Mouse (Mus musculus) neural tube, embryonic 15.5 days (tissue): Measurements from ENCODE around the gene Plxdc2. TPM values are rescaled to one million over a fixed set of nuclear protein-coding genes. Genes with fewer than 3 reads are reported as not detected.
"Not testable (repeated sequence)": the region's sequence is repeated elsewhere in the genome, so short reads cannot be mapped to it uniquely, and the experiment has no call there.

ENCODE experiments used
- ATAC-seq: fragments of 200-750 bp; cut with Nextera tagmentation; 2 replicates; pipeline ENCODE4 v1.8.0; 2017; ENCODE audit warnings: mild to moderate bottlenecking, moderate TSS enrichment, moderate library complexity; ENCODE audit not compliant: low FRiP score
- H3K27ac ChIP-seq: fragments of 300-500 bp; sonication (generic); replicated peaks from 2 replicates; pipeline ENCODE4 v1.5.1; 2015; ENCODE audit warnings: mild to moderate bottlenecking, inconsistent platforms
- H3K27me3 ChIP-seq: fragments of 300-500 bp; sonication (generic); replicated peaks from 2 replicates; pipeline ENCODE4 v1.6.1; 2015; ENCODE audit warnings: inconsistent platforms
- H3K36me3 ChIP-seq: fragments of 300-500 bp; sonication (generic); 2 replicates; pipeline ENCODE4 v1.6.1; 2015; ENCODE audit warnings: inconsistent platforms
- H3K4me1 ChIP-seq: fragments of 300-500 bp; sonication (generic); 2 replicates; pipeline ENCODE4 v1.6.1; 2015; ENCODE audit warnings: inconsistent platforms
- H3K4me2 ChIP-seq: fragments of 300-500 bp; sonication (generic); 2 replicates; pipeline ENCODE4 v1.6.1; 2015; ENCODE audit warnings: inconsistent platforms, mild to moderate bottlenecking, moderate library complexity
- H3K4me3 ChIP-seq: fragments of 300-500 bp; sonication (generic); replicated peaks from 2 replicates; pipeline ENCODE4 v1.5.1; 2015; ENCODE audit warnings: mild to moderate bottlenecking, inconsistent platforms
- H3K9ac ChIP-seq: fragments of 300-500 bp; sonication (generic); replicated peaks from 2 replicates; pipeline ENCODE4 v1.6.1; 2015; ENCODE audit warnings: mild to moderate bottlenecking, inconsistent platforms
- H3K9me3 ChIP-seq: fragments of 300-500 bp; sonication (generic); replicated peaks from 2 replicates; pipeline ENCODE4 v1.6.1; 2016; ENCODE audit warnings: inconsistent platforms
- WGBS: fragments of 180-500 bp; shearing (Covaris S2); methylation state at CpG from one replicate; pipeline ENCODE4 v1.1.7; 2015; ENCODE audit warnings: mixed read lengths; 5-methylcytosine and 5-hydroxymethylcytosine counted together
- polyA plus RNA-seq: library from polyadenylated mRNA; unstranded; fragments of >200 nt; fragmentation: Nextera tagmentation; extraction: Ambion mirVana; gene quantifications from 2 replicates; pipeline ENCODE4 v1.2.1, GENCODE M21; 2015

Gene Plxdc2
- polyA plus RNA-seq, 1 experiment from 2014 or later = 29.3 TPM

GRCm38 (mm10) chr2:16706227-16706626, 350.1 kb downstream of the Plxdc2 start:
- H3K27ac ChIP-seq = no peak overlapping the region
- H3K9ac ChIP-seq = no peak overlapping the region
- no peaks in the 10 kb centered on the region for H3K36me3 ChIP-seq
- H3K4me1 ChIP-seq = no peaks in the 10 kb centered on the region
- 93% methylated on average over 2 of the region's 2 CpGs for WGBS
- H3K4me3 ChIP-seq = no peak overlapping the region
- H3K4me2 ChIP-seq = no peak overlapping the region
- H3K27me3 ChIP-seq = no peaks in the 10 kb centered on the region
- no peaks in the 10 kb centered on the region for H3K9me3 ChIP-seq
- ATAC-seq = no peak

GRCm38 (mm10) chr2:16709885-16710284, 353.8 kb downstream of the Plxdc2 start:
- H3K4me2 ChIP-seq = no peak overlapping the region

GRCm38 (mm10) chr2:16731033-16731432, 374.9 kb downstream of the Plxdc2 start:
- Histone ChIP-seq H3K9me3 (no peaks in the 10 kb centered on the region), H3K36me3 (no peaks in the 10 kb centered on the region), H3K4me2 (no peak overlapping the region), H3K4me1 (no peaks in the 10 kb centered on the region), H3K4me3 (no peak overlapping the region), H3K27ac (no peak overlapping the region), H3K9ac (no peak overlapping the region), H3K27me3 (no peaks in the 10 kb centered on the region)
- WGBS = 93% methylated on average over 5 of the region's 5 CpGs
- no peak for ATAC-seq

More at GRCm38 (mm10) chr2:16709885-16710284, 353.8 kb downstream of the Plxdc2 start:
- H3K27me3 ChIP-seq = no peaks in the 10 kb centered on the region
- no peaks in the 10 kb centered on the region for H3K36me3 ChIP-seq
- H3K9ac ChIP-seq = no peak overlapping the region
- ATAC-seq = no peak
- H3K4me1 ChIP-seq = no peaks in the 10 kb centered on the region
- WGBS = 83% methylated on average over 6 of the region's 6 CpGs
- H3K9me3 ChIP-seq = no peaks in the 10 kb centered on the region
- no peak overlapping the region for H3K27ac ChIP-seq
- no peak overlapping the region for H3K4me3 ChIP-seq

- H3K4me1 ChIP-seq = no peaks in the 10 kb centered on the region
- no peak overlapping the region for H3K9ac ChIP-seq
- H3K4me2 ChIP-seq = no peak overlapping the region
- no peak for ATAC-seq
- no peaks in the 10 kb centered on the region for H3K27me3 ChIP-seq
- no peak overlapping the region for H3K27ac ChIP-seq
- WGBS = 94% methylated on average over 2 of the region's 2 CpGs
- H3K9me3 ChIP-seq = no peaks in the 10 kb centered on the region
- H3K36me3 ChIP-seq = no peaks in the 10 kb centered on the region
- H3K4me3 ChIP-seq = no peak overlapping the region
Measured at GRCm38 (mm10) chr2:16734381-16734780, 378.3 kb downstream of the Plxdc2 start.

- 19% methylated on average over 8 of the region's 8 CpGs for WGBS
- Histone ChIP-seq H3K4me2 (no peak overlapping the region), H3K36me3 (no peaks in the 10 kb centered on the region), H3K4me1 (no peaks in the 10 kb centered on the region), H3K9ac (no peak overlapping the region), H3K9me3 (no peaks in the 10 kb centered on the region), H3K27ac (no peak overlapping the region), H3K4me3 (no peak overlapping the region), H3K27me3 (no peaks in the 10 kb centered on the region)
- no peak for ATAC-seq
Measured at GRCm38 (mm10) chr2:16738241-16738640, 382.1 kb downstream of the Plxdc2 start.

- H3K4me1 ChIP-seq = no peaks in the 10 kb centered on the region
- H3K4me2 ChIP-seq = no peak overlapping the region
- WGBS = 40% methylated on average over 3 of the region's 3 CpGs
- H3K9me3 ChIP-seq = no peaks in the 10 kb centered on the region
- no peaks in the 10 kb centered on the region for H3K36me3 ChIP-seq
- no peaks in the 10 kb centered on the region for H3K27me3 ChIP-seq
- H3K27ac ChIP-seq = no peak overlapping the region
- no peak overlapping the region for H3K9ac ChIP-seq
- ATAC-seq = no peak
- no peak overlapping the region for H3K4me3 ChIP-seq
Measured at GRCm38 (mm10) chr2:16741813-16742212, 385.7 kb downstream of the Plxdc2 start.

GRCm38 (mm10) chr2:16743568-16743967, 387.5 kb downstream of the Plxdc2 start:
- no peaks in the 10 kb centered on the region for H3K9me3 ChIP-seq
- WGBS = 62% methylated on average over 3 of the region's 3 CpGs
- no peak overlapping the region for H3K4me2 ChIP-seq
- no peak overlapping the region for H3K27ac ChIP-seq
- no peaks in the 10 kb centered on the region for H3K36me3 ChIP-seq
- H3K27me3 ChIP-seq = no peaks in the 10 kb centered on the region
- no peak overlapping the region for H3K4me3 ChIP-seq
- no peak overlapping the region for H3K9ac ChIP-seq
- no peaks in the 10 kb centered on the region for H3K4me1 ChIP-seq
- no peak for ATAC-seq

- Histone ChIP-seq H3K9me3 (no peaks in the 10 kb centered on the region), H3K27me3 (no peaks in the 10 kb centered on the region), H3K27ac (no peak overlapping the region; the same call in 1 of the 2 replicates), H3K4me2 (no peak overlapping the region), H3K4me1 (no peaks in the 10 kb centered on the region), H3K4me3 (no peak overlapping the region), H3K36me3 (no peaks in the 10 kb centered on the region), H3K9ac (no peak overlapping the region)
- 69% methylated on average over 4 of the region's 4 CpGs for WGBS
- no peak; the same call in 1 of the 2 replicates for ATAC-seq
Measured at GRCm38 (mm10) chr2:16749302-16749909, 393.3 kb downstream of the Plxdc2 start.

- no peak for ATAC-seq
- Histone ChIP-seq H3K27me3 (no peaks in the 10 kb centered on the region), H3K36me3 (no peaks in the 10 kb centered on the region), H3K9me3 (no peaks in the 10 kb centered on the region), H3K4me1 (no peaks in the 10 kb centered on the region), H3K4me2 (no peak overlapping the region), H3K27ac (no peak overlapping the region), H3K9ac (no peak overlapping the region), H3K4me3 (no peak overlapping the region)
- WGBS = 87% methylated on average over 2 of the region's 2 CpGs
Measured at GRCm38 (mm10) chr2:16757158-16757557, 401.1 kb downstream of the Plxdc2 start.

- 95% methylated on average over 2 of the region's 2 CpGs for WGBS
- H3K4me3 ChIP-seq = no peak overlapping the region
- ATAC-seq = no peak
- H3K4me2 ChIP-seq = no peak overlapping the region
- H3K36me3 ChIP-seq = no peaks in the 10 kb centered on the region
- no peaks in the 10 kb centered on the region for H3K9me3 ChIP-seq
- no peak overlapping the region for H3K27ac ChIP-seq
- H3K9ac ChIP-seq = no peak overlapping the region
- no peaks in the 10 kb centered on the region for H3K27me3 ChIP-seq
- no peaks in the 10 kb centered on the region for H3K4me1 ChIP-seq
Measured at GRCm38 (mm10) chr2:16759766-16760165, 403.7 kb downstream of the Plxdc2 start.

- not testable (repeated sequence) for H3K36me3 ChIP-seq, H3K4me2 ChIP-seq, H3K9ac ChIP-seq, ATAC-seq, H3K27ac ChIP-seq, H3K4me3 ChIP-seq, H3K9me3 ChIP-seq, H3K27me3 ChIP-seq
- peaks cover 13% of the 10 kb centered on the region for H3K4me1 ChIP-seq
- 99% methylated on average over 5 of the region's 7 CpGs for WGBS
Measured at GRCm38 (mm10) chr2:16769149-16769548, 413.0 kb downstream of the Plxdc2 start.

- H3K27me3 ChIP-seq = no peaks in the 10 kb centered on the region
- peaks cover 13% of the 10 kb centered on the region for H3K4me1 ChIP-seq
- no peaks in the 10 kb centered on the region for H3K9me3 ChIP-seq
- WGBS = 9% methylated on average over 1 of the region's 1 CpGs
- H3K4me3 ChIP-seq = no peak overlapping the region
- peak overlapping the region; percentile 23; the same call in 1 of the 2 replicates for H3K27ac ChIP-seq
- ATAC-seq = peak; percentile 55; the same call in 1 of the 2 replicates
- no peak overlapping the region for H3K4me2 ChIP-seq
- no peak overlapping the region for H3K9ac ChIP-seq
- H3K36me3 ChIP-seq = no peaks in the 10 kb centered on the region
Measured at GRCm38 (mm10) chr2:16773398-16774113, 417.5 kb downstream of the Plxdc2 start.
